Mouse (Mus musculus) adrenal gland, postnatal 14 days (tissue): ENCODE measurements around the gene Lsg1. TPM values are rescaled to one million over a fixed set of nuclear protein-coding genes. Genes with fewer than 3 reads are reported as not detected.

Experiments
- DNase-seq: peaks from one replicate; pipeline ENCODE4 v3.0.0; 2021; ENCODE audit warnings: mixed read lengths
- total RNA-seq: library from RNA; stranded (reverse); gene quantifications from 2 replicates; pipeline ENCODE4 v1.2.3, GENCODE M21; 2021

The Lsg1 gene
- total RNA-seq, 1 experiment from 2014 or later, result 31.0 TPM

DNA sequence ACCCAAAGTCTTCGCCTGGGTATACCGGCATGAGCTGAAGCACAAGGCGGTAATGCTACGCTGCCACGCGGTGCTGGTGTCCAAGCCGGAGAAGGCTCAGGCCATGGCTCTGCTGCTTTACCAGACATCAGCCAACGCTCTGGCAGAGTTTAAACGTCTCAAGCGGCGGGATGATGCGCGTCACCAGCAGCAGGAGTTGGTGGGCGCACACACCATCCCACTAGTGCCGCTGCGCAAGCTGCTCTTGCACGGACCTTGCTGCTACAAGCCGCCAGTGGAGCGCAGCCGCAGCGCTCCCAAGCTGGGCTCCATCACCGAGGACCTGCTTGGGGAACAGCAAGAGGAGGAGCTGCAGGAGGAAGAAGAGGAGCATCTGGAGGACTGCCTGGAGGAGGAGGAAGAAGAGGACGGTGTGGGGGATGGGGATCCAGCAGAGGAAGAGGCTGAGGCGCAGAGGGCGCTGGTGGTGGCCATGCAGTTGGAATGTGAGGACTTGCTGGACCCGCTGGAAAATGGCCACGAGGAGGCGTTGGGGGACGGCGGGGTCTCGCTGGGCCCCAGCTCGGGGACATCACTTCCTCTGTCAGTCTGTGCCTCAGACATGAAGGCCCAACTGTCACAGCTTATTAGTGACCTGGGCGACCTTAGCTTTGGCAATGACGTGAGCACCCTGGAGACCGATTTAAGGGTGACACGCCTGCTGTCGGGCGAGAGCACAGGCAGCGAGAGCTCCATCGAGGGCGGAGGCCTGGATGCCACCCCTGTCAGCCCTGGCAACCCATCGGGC is 13.8 kb upstream of the Lsg1 start:
- DNase-seq, result peak; percentile 88

GRCm38 (mm10) chr16:30600431-30601045 is 13.1 kb upstream of the Lsg1 start:
- DNase-seq, result peak; percentile 77

DNA sequence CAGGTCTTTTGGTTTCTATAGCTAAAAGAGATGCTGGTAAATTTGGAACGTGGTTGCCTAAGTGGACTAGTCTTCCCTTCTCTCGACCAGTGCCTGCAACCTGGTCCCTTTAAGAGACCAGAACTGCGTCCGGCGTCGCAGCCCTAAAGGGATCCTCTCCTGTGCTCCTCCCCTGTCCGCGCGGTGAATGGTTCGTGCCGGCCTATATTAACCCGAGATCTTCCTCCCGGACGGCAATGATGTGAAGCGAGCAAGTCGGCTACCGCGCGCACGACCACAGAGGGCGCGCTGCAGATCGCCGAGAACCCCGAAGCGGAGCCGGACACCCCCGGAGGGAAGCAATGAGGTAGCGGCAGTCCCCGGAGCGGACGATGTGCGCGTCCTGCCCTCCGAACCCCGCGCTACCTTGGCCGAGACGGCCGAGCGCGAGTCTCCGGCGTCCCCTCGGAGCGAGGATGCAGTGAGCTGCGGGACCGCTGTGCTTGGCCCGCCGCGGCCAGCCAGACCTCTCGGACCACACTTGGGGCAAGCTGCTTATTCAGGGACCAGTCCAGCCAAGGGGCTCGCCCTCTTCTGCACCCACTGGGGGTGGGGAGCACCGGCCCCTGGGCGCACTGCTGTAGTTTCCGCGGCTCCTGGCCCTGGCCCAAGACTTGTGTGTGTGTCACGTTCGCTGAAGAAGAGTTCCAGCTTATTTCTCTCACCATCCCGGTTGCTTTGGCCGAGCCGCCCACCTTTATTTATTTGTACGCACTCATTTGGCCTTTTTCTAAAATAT is 12.3 kb upstream of the Lsg1 start, which contains the start of gene Fam43a:
Fam43a (plus strand) TSS at position 233 of the 778 bp plus-strand sequence.
- peak; percentile 96 for DNase-seq

GRCm38 (mm10) chr16:30596959-30597681 is 9.7 kb upstream of the Lsg1 start:
- peak; percentile 90 for DNase-seq

DNA sequence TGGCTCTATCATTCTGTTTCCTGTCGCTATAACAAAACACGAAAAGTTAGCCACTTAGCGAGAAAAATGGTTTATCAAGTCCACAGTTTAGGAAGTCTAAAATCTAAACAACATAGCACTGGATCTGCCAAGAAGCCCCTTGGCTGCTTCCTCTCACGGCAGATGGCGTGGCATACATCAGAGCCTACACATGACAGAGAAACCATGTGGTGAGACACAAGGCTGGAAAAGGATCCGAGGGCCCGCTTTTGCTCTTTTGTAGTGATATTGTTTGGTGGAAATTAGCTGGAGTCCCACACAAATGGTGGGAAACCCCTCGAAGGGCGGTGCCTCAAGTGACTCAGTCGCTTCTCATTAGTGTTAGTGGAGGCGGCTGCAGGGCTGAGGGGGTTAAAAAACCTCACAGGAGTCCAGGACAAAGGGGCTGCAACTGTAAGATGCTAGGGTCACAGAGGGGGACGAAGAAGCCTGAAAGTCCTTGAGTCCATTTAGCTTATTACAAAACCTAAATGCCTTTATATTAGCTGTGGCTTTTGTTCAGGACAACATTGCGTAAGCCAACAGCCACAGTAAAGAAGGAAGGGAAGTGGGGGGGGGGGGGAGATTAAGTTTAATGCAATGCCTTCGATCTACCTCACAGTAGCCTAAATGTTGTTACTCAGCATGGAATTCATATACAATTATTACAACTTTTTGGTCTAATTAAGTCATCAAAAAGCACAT is 8.6 kb upstream of the Lsg1 start:
- no peak for DNase-seq

DNA sequence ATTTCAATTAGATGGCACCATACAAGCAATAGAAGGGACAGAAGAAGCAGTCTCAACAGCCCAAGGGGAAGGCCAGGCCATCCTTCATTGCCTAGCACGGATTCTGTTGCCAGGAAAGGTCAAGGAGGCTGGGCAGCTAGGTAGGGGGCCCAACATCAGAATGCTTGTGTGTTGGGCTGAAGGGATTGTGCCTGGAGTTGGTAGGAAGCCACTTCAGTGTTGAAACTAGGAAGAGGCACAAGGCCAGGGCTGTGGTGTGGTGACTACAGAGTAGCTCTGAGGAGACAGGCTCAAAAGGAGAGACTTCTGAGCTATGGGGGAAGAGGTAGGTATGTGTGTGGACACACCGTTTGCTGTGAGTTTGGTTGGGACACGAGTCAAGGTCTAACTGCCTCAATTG is 8.0 kb upstream of the Lsg1 start:
- no peak for DNase-seq

DNA sequence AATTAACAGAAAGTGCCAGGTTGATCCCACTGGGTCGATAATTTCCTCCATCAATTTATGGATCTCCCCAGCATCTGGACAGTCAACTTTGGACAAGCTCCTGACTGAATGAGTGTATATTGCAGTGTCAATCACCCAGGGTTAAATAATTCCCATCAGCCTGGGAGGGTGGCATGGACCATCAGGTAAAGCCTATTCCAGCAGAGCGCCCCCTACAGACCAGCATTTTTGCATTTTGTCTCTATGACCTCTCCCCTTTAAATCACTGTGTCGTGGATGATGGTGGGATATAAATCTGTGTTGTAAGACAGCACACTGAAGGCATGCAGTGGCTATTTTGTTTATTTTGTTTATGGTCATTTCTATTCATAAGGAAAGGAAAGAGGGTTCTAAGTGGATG is 4.6 kb upstream of the Lsg1 start:
- peak; percentile 30 for DNase-seq

- no peak for DNase-seq
These were observed 3.1 kb upstream of the Lsg1 start for GRCm38 (mm10) chr16:30590264-30591209.

DNA sequence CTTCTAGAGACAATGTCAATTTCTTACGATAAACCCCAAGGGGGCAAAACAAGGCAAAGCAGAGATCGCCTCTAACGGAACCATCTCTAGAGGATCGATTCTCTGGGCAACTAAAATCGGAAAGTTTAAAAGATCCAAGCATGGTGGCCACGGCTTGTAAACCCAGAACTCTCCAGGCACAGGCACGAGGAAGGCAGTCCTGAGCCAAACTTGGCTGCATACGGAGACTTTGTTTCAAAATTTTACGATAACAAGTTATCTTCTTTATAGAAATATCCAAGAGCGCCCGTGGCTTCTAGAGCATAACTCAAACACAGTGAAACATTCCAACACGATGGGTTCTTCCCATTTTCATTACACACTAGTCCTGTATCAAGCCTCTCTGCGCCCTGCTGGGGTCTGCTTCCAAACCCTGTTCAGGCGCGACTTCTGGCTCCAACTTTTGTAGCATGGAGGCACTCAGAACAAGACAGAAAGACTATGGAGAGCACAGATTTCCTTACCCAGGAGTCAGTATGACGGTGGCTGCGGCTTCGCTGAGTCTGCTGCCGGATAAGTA is 378 bp downstream of the Lsg1 start:
- DNase-seq, result no peak

DNA sequence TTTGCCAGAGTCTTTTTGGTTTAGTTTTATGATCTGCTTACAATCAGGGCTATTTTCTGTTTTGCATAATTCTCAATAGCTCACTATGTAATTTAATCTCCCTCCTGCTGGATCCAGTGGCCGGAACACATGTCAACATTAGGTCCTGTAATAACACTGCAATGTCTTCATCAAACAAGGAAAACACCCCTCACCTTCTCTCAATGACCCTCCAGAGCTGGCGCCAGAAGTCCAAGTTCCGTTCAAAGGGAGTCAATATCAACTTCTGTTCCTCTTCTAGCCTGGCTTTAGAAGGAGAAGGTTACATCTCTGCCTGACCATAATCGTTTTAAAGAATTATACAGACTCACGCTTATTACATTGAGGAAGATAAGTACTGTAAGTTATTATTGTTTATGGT is 6.6 kb downstream of the Lsg1 start:
- DNase-seq, result no peak

GRCm38 (mm10) chr16:30576392-30576791 is 11.0 kb downstream of the Lsg1 start:
- no peak for DNase-seq

DNA sequence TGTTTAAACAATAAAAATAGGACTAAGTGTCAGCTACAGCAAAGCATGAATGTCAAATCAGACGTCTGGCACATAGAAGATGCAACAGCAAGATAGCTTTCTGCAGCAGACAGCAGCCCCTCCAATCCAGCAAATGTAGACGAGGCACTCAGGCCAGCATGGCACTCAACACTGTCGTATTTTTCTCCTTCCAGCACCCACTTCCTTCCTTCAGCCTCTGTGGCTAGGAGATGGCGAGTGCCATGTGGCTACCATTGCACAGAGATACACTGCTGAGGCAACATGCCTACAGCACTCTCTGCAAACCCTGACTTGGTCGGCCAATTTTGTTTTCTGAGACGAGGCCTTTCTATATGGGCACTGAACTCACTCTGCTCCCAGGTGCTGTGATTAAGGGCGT is 11.6 kb downstream of the Lsg1 start:
- no peak for DNase-seq

GRCm38 (mm10) chr16:30572239-30572638 is 15.2 kb downstream of the Lsg1 start:
- DNase-seq, result peak; percentile 43

GRCm38 (mm10) chr16:30571378-30571777 is 16.0 kb downstream of the Lsg1 start:
- DNase-seq, result no peak

- DNase-seq, result no peak
These were observed 17.2 kb downstream of the Lsg1 start for GRCm38 (mm10) chr16:30570173-30570572.

DNA sequence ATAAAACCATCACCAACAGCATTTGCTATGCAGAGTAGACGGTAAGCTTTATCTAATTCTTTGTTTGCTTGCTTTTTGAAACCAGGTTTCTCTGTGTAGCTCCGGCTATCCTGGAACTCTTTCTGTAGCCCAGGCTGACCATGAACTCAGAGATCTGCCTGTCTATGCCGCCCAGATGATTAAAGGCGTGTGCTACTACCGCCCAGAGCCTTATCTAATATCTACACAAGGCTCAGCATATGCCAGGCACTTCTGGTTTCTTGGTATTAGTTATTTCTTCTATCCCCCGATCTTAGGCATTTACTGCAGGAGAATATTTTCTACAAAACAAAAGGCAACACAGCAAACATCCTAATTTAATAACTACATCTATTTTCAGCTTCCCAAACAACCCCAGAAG is 21.8 kb downstream of the Lsg1 start:
- no peak for DNase-seq

DNA sequence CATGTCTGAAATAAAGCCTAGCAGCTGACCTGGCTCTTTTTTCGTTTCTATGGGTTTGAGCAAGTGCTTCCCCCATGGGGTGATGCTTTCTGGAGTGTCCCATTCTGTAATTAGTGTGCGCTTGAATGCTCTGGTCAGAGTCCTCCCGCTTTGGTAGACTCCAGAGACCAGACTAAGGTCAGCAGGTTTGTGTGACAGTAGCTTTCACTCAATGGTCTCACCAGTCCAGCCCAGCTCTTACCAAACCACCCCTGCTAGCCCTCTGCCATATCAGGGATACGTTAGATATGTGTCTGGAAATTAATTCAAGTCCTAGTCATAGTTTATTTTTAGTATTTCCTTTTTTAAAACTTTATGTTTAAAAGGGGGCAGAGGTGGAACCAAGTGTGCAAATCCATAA is 26.8 kb downstream of the Lsg1 start:
- no peak for DNase-seq

DNA sequence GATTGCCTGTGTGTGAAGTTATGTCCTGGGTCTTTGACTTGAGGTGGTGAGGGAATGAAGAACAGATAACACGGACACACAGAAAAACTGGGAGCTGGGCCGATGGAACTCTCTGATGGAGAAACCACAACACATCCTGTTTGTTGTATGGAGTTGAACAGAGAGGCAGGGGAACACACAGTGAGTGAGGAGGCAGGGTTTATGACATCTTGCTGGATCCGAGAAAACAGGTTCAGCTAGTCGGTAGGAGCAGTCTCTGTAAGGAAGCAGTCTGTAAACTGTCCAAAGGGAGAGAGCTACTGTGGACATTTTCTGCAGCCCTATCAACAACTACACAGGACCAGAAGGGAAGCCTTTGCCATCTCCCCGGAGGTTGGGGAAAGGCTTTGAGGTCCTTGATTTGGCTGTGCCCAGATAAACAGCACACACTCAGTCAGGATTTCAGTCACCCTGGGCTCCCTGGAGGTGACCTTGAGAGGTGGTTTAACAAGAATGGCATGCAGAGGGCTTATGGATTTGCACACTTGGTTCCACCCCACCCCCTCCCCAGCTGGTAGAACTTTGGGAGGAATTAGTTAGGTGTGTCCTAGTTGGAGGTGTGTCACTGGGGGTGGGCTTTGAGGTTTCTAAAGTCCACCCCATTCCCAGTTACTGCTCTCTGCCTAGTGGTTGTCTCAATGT is 27.9 kb downstream of the Lsg1 start:
- DNase-seq, result peak; percentile 30

GRCm38 (mm10) chr16:30554109-30554508 is 33.3 kb downstream of the Lsg1 start:
- DNase-seq, result no peak
